Mouse (Mus musculus) lung, postnatal 0 days (tissue): ENCODE measurements around the gene I830077J02Rik.
A peak's percentile ranks its signal among the peaks of the same experiment; 100 is the strongest.

Source experiments
- CTCF ChIP-seq: IDR thresholded peaks from 2 replicates; pipeline ENCODE4 v1.5.1; 2016; ENCODE audit warnings: antibody characterized with exemption, mild to moderate bottlenecking
- EP300 ChIP-seq: IDR thresholded peaks from 2 replicates; pipeline ENCODE4 v1.6.1; 2016; ENCODE audit warnings: antibody characterized with exemption, mild to moderate bottlenecking, control low read depth

DNA sequence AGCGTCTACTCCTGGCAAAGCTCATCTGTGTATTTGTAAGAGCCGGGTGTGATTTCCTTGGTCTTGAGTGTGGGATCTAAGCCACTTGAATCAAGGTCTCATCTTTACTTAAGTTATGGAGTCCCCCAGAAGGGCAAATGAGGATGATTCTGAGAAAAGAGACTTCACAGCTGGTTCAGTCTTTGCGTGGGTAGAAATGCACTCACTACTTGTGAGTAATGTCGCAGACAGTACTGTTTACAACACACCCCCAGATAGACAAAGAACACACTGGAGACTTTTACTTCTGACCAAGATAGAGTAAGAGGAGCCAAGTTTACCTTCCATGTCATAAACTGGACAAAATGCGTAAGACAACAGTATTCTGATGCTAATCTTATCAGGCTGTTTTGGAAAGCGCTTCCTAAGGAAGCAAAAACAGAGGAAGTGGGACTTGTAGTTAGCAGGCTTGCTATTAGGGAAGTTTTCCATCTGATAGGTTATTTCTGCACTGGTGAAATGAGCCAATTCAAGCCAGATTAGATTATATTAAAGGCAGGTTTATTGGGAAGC, 55.1 kb downstream of the I830077J02Rik start:
- no peak for TF ChIP-seq CTCF
- TF ChIP-seq EP300 = peak; percentile 97
